Mouse (Mus musculus) myocyte (in vitro differentiated cells): ENCODE data around the gene Gm42421.

Source experiments
- MYOD1 ChIP-seq, 3 experiments: IDR thresholded peaks; one replicate each; pipeline ENCODE4 v1.6.1; 2011; ENCODE audit warnings: control low read depth in 2 of 3, low read depth in 2 of 3, mild to moderate bottlenecking in 2 of 3, moderate library complexity in 1 of 3; ENCODE audit not compliant: insufficient read length in 2 of 3, control insufficient read depth in 1 of 3
- MYOG ChIP-seq, 3 experiments: IDR thresholded peaks; one replicate each; pipeline ENCODE4 v1.6.1; 2011; ENCODE audit warnings: control low read depth in 2 of 3, low read depth in 2 of 3, mild to moderate bottlenecking in 2 of 3; ENCODE audit not compliant: insufficient read length in 2 of 3, control insufficient read depth in 1 of 3, insufficient read depth in 1 of 3
- POLR2A ChIP-seq: IDR thresholded peaks from one replicate; pipeline ENCODE4 v1.6.1; 2011; ENCODE audit warnings: low read depth, mild to moderate bottlenecking, control low read depth, moderate library complexity; ENCODE audit not compliant: insufficient read length
- POLR2AphosphoS2 ChIP-seq: IDR thresholded peaks from one replicate; pipeline ENCODE4 v1.6.1; 2011; ENCODE audit warnings: low read depth, control low read depth; ENCODE audit not compliant: insufficient read length
- USF1 ChIP-seq: IDR thresholded peaks from one replicate; pipeline ENCODE4 v1.6.1; 2011; ENCODE audit warnings: low read depth, mild to moderate bottlenecking, control low read depth, moderate library complexity

DNA sequence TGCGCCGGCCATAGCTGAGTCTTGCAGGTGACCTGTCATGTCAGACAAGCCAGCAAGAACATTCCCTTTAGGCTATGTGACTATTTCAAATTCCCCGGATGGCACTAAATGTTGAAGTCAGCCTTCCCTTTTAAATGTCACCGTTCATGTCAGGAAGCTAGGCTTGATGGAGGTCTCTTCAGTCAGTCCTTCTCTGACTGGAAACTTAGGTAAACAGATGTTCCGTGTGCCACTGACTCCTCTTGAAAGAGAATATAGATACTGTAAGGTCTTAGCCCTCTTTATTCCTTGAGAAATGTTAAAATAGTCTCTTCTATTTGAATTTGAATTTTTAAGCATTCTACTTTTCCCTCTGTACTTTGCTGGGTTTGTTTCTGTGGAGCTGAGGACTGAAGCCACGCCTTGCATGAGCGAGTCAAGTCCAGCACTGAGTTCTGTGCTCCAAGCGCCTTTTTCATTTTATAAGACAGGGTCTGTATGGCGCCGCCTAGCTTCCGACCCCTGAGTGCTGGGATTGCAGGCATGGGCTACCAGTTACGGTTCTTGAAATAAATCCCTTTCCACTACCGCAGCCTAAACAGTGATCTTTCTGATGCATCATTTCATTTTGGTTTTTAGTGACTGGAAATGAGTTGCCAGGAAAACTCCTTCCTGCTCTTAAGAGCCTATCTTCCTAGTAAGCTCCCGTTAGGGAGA lies 30.2 kb upstream of the Gm42421 start, which contains the start of gene Ankrd61:
- TF ChIP-seq MYOG (IDR thresholded peaks at IDR 0.05; ENCODE audit: control insufficient read depth in 1 of 3, insufficient read depth in 1 of 3, insufficient read length in 2 of 3, low read depth in 2 of 3) (no peak), POLR2A (no peak), MYOD1 (IDR thresholded peaks at IDR 0.05; ENCODE audit: control insufficient read depth in 1 of 3, insufficient read length in 2 of 3, low read depth in 2 of 3) (no peak), POLR2AphosphoS2 (no peak), USF1 (no peak)
